Mouse (Mus musculus) cerebellum, postnatal 4 days (tissue): Measurements from ENCODE around the gene Golga2.

Source experiments
- DNase-seq, 2 experiments: peaks; one replicate each; pipeline ENCODE4 v3.0.0; 2022; ENCODE audit warnings: low spot score in 2 of 2, mixed read lengths in 1 of 2

Golga2 gene

DNA sequence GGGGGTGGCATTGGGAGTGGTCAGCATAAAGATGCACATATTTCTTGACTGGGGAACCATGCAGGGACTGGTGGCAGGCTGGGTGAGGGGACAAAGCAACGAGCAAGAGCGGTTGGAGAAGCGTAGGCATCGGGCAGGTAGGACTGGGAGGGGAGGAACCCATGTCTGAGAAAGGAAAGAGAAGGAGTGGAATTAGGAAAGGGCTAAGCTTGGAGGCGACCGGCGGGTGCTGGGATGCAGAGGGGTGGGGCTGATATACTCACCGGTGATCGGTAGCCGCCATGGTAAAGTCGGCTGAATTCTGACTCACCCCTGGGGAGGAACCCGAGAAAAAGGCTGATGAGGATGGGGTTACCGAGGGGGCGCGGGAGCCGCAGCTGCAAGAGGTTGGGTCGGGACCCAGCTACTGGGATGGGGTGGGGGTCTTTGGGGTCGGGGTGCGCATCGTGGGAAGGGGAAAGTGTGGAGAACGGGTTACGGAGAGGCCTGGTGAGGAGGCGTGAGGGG, at the start of gene Golga2:
TSS of gene Golga2 (plus strand) at position 51 of the 507 bp plus-strand sequence.
- DNase-seq: no peak

DNA sequence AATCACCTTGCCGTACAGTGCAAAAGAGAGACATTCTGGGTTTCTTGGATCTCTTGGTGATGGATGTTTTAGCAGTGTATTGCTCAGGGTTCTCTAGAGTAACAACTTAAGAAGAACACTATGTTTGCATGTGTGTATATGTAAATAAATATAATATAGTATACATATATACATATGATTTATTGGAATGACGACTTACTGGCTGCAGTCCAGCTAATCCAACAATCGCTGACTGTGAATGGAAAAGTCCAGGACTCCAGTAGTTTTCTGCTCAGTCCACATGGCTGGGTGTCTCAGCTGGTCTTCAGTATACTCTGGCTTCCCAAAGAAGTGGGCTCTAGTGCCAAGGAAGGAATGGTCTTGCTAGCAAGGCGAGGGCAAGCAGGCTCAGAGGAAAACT, 49.6 kb upstream of the Golga2 start:
- DNase-seq: no peak

DNA sequence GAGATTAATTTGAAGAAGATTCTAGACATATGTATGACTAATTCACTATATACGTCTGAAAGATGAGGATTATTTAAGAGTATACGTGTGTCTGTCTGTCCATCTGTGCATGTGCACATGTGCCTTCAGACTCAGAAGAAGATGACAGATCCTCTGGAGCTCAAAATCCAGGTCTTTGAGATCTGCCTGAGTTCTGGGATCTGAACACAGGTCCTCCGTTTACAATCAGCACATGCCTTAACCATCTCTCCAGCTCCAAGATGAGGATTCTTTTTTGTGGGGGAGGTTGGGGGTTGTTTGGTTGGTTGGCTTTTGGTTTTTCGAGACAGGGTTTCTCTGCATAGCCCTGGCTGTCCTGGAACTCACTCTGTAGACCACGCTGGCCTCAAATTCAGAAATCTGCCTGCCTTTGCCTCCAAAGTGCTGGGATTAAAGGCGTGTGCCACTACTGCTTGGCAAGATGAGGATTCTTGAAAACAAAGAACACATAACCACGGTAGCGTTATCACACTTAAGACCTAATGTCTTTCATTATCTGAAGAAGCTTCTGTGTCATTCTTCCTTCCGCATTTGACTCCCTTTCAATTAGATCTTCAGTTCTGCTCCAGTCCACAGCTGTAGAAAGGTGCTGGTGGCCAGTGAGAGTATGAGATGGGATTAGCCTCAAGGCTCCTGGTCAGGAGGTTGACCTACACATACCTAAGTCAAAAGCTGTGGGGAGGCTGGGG, 48.3 kb upstream of the Golga2 start:
- DNase-seq: no peak

DNA sequence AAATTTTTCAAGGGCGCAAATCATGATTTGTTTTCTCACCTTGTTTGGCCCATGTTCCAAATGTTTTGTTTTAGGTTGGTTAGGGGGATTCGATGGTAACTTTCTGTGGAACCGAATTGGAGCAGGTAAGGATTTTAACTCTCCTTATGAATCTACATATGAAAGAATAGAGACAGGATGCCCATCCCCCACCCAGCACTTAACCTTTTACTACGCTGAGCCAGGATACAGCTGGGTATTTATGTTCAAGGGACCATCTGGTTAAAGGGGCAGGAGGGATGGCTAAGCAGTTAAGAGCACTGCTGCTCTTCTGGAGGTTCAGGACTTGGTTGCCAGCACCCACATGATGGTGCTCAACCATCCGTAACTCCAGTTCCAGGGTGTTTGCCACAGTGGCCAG, 46.6 kb upstream of the Golga2 start:
- DNase-seq: no peak

DNA sequence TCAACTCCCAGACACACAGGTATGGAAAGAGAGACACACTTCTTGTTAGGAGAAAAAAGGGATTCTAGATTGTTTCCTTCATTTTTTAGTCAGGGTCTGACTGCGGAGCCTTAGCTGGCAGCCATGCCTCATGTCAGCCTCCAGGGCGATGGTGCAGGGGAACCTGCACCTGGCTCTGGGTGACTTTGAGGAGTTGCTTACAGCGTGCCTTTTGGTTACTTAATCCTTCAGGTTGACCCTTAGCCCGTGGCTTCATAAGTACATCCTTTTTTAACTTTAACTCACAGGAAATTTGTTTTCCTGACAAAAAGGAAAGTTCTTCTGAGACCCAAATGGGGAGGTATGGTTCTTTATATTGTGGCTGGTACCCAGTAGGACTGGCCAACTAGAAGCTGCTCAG, 44.2 kb upstream of the Golga2 start:
- DNase-seq: no peak

DNA sequence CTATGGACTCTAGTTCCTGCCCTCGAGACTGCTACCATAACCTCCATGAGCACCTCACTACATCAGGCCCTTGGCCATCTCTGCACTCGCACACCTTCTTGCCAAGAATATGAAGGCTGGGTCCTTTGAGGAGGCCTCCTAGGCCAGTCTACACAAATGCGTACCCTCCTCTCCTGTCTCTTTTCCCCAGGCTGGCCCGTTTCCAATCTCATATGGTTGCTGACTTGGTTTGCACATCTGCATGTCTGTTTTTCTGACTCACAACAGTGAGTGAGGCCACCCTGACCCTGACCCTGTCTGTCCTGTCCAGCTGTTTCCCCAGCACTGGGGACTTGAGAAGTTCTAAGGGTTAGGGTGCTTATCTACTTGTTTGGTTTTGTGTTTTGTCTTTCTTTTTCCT, 40.4 kb upstream of the Golga2 start:
- no peak for DNase-seq

DNA sequence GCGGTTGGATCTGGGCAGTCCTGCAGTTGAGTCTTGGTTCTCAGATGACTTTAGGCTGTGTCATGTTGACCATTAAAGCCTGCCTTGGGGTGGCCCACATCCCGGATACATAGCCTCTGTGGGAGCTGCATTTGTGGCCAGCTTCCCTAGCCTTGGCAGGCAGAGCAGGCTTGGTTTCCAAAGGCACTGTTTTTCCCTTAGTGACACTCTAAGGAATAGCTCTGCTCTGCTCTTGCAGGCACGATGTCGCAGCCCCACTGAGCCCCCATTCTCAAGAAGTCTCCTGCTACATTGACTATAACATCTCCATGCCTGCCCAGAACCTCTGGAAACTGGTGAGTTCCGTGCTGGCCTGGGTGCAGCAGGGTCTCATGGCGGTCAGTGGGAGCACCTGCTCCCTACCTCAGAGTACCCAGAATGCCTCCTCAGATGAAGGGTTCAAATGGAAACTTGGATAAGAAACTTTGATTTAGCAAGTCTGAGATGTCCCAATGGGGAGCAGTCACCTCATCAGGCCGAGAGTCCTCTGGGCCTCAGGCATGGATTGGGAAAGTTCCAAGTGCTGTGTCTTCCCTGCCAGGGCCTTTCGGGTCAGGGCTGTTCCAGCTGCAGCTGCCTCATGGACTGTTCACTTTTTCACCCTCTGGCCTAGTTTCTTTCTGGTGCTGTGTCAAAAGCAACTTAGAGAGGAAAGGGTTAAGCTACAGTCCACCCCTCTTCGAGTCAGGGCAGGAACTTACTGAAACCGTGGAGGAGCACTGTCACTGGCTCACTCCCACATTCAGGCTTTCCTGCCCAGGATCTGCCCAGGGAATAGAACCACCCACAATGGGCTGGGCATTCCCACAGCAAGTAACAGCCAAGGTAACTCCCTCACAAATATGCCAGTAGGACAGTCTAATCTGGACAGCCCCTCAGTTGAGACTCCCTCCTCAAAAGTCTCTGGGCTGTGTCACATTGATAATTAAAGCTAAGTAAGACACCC, 38.5 kb upstream of the Golga2 start:
- no peak for DNase-seq

DNA sequence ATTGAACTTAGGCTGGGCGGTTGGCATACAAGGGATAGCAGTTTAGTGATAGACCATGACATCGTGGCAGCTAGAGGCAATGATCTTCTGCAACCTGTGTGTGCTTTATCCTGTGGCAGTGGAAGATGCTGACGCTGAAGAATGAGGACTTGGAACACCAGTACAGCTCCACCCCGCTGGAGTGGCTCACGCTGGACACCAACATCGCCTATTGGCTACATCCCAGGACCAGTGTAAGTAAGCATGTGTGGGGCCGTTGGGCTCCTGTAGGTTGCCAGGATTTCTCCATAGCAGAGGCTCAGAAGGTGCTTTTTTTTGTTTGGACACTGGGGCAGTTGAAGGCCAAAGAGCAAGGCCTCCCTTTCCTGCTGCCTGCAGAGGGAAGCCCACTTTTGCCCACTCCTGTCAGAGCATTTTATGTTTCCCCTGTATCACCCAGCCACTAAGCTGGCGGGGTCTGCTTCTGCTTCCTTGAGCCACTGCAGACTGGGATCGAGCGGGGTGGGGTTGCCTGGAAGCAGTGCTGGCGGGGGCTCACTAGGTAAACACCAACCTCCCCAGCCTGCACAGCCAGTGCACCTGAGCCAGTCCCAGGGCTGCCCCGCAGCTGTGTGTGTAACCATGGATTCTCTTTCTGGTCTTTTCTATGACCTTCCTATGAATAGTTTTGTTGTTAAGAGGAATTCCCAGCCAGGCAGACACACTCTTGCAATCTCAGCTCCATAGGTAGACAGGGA, 35.2 kb upstream of the Golga2 start:
- DNase-seq: no peak

DNA sequence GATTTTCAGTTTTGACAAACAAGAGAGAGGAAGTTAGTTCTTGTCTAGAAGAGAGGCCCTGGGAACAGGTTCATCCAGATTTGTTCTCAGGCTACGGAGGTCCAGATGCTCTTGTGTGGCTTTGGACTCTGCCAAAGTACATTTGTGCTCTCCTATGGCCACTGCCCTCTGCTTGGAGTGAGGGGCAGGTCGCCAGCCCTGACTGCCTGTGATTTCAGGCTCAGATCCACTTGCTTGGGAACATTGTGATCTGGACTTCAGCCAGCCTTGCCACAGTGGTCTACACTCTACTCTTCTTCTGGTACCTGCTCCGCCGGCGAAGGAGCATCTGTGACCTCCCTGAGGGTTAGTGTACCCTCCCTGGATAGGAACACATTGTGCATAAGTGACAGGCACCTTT, 34.5 kb upstream of the Golga2 start:
- no peak for DNase-seq

DNA sequence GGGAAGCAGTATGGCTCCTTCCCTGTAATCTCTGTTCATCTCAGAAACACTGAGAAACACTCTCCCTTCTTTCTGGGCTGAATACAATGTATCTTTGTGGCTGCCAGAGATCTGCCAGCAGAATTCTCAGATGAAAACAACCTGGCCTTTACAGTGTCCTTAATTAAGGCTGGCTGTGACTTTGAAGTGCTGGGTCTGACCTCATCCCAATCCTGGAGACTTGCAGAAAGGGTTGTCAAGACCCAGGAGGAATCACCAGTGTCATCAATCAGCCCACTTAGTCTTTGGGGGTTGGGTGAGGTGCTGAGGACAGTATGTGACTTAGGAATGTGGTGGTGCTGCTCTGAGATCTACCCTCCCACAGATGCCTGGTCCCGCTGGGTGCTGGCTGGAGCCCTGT, 33.8 kb upstream of the Golga2 start:
- no peak for DNase-seq

DNA sequence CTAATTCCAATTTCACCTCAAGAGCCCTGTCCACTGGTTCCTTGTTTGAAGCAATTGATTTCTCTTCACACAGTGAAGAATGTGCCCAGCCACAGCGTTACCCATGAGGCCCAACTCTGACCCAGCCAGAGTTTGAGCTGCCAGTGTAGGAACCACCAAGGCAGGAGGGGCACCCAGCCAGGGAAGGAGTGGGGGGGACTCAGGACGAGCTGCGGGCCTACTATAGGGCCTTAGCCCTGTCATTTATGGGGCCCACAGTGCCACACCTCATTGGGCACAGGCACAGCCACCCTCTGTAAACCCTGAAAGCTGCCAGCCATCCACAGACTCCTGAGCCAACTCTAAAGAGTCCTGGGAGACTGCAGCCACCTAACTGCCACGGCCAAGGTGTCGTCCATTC, 32.6 kb upstream of the Golga2 start:
- DNase-seq: no peak

DNA sequence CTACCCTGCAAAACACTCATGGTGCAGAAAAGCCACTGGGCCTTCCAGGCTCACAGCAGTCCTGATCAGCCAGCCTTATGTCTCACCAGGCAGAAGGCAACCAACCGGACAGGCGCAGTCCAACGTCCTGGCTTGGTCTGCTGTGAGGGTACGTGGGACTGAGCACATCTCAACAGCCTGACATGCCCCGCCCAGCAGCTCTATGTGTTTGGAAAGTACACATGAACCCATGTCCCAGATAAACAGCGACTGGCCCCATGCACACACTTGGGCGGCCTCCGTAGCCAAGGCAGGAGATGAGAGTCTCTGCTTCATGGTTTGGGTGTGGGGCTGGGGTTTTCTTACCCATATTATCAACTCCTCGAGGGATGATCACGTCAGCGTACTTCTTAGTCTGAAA, 30.9 kb upstream of the Golga2 start:
- no peak for DNase-seq

DNA sequence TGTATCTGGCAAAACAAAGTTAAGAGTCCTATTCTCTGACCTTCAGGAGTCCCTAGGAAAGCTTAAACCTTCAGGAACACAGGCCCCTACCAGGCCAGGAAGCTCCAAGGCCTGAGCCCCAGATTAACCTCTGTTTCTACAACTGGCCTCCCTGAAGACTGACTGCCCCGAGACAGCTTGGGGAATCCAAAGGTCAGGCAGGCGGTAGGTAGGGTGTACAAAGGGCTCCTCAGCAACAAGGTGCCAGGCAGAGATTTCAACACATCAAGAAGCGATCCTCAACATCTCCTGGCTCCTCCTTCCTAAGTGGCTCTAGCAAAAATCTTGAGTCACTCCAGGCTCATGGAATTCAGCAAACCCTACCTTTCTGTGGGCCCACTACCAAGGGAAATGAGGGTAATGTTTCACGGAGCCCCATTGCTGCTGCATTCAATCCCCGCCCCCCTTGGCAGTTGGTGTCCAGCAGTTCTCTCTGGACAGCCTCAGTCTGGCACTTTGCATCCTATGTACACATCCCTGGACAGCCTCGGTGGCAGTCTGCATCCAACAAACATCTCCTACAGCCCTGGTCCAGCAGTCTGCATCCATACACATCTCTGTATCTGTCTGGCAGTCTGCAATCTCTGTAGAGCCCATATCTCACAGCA, 28.2 kb upstream of the Golga2 start:
- no peak for DNase-seq

DNA sequence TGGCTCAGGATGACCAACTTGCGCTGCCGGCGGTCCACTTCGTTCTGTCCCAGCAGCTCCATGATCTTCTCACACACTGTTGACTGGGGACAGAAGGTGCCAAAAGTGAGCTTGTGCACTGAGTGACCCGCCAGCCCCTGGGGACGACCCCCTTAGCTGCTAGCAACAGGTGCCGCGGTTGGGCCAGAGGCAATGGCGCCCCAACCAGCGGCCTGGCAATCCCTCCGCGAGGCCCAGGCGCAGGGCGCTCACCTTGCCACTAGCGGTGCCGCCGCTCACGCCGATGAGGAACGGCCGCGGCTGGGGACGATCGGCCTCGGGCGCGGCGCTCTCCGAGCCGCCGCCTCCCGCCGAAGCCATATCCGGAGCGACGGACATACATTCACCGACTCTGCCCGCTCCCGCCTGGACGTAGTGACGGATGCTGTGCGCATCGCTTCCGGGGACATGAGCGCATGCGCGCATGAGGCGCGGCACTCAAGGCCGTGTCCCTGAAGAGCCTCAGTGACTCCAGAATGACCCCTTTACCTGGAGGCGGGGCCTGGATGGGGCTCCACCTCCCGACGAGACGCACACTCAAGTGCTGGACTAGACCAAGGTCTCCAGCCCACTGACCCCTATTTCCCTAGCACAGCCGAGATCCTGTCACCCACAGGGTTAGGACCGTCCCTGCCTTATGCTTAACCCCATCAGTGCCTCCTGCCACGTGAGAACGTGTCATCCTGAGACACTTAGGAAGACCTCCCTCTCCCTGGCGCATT, 27.3 kb upstream of the Golga2 start, which contains the start of gene Uck1:
TSS of gene Uck1 (minus strand) at position 503 of the 761 bp plus-strand sequence.
- DNase-seq: peak; percentile 53 to 77

DNA sequence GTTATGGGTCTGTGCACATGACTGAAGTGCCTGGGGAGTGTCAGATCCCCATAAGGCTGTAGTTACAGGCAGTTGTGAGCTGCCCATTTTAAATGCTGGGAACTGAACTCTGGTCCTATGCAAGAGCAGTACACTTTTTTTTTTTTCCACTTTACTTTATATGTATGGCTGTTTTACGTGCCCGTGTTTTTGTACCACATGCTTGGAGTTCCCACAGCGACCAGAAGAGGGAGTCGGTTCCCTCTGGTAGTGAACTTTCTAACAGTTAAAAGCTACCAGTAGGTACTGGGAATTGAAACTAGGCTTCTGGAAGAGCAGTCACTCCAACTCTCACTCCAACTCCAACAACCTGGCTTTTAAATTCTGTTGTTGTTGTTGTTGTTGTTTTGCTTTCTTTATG, 26.5 kb upstream of the Golga2 start:
- DNase-seq: peak in 1 of 2 experiments; percentile 36

DNA sequence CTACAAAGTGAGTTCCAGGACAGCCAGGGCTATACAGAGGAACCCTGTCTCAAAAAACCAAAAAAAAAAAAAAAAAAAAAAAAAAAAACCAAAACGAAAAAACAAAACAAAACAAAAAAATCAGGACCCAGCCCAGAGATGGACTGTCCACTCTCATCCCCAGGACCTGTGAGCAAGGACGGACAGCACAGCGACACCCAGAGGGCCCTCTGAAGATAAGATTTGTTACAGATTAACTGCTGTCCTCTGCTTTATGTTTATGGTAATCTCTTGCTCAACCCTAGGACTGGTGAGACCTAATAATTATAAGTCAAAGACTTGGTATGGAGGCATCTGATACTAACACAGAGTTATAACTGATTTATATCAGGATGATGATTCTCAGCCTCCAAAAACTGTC, 11.4 kb upstream of the Golga2 start:
- DNase-seq: no peak

DNA sequence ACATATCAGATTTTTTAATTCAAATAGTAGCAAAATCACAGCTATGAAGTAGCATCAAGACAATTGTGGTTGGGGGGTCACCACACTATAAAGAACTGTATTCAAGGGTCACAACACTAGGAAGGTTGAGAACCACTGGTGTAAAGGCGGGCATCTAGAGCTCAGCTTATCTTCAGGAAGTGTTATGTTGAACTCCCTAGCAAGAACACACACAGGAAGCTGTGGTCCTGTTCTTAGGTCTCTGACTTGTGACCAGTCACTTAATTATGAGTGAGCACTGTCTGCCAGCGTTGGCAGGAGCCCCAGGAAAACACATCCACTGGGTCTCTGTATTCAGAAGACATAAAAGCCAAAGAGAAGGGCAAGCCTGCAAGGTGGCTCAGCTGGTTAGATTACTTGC, 4.9 kb upstream of the Golga2 start:
- DNase-seq: no peak

DNA sequence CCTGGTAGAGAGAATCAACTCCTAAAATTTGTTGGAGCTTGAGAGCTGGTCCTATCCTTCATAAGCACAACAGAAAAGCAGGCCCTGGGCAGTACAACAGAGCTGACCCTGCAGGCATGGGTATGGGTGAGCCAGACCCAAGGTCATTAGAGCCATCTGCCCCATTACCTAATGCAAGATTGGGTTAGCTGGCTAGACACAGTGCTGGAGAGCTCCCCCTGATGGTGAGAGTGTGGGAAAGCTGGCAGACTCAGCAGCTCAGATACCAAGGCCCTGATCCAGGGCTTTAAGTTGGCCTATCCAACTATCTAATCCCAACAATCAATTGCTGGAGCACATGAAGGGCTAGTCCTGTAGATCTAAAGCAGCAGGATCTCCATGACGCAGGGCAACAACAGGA, 4.5 kb upstream of the Golga2 start:
- DNase-seq: peak in 1 of 2 experiments; percentile 34

DNA sequence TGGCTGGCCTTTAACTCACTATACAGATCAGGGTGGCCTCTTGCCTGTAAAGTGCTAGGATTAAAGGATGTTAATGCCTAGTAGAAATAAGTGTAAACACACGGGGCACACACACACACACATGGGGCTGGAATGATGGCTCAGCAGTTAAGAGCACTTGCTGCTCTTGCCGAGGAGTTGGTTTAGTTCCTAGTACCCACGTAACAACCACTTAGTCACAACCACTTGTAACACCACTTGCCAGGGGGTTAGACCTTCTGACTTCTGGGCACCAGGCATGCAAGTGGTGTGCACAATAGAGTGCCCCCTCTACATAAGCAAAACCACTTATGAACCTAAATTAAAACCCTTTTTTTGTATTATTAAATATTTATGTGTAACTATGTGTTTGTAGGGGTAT, 3.2 kb upstream of the Golga2 start:
- no peak for DNase-seq

DNA sequence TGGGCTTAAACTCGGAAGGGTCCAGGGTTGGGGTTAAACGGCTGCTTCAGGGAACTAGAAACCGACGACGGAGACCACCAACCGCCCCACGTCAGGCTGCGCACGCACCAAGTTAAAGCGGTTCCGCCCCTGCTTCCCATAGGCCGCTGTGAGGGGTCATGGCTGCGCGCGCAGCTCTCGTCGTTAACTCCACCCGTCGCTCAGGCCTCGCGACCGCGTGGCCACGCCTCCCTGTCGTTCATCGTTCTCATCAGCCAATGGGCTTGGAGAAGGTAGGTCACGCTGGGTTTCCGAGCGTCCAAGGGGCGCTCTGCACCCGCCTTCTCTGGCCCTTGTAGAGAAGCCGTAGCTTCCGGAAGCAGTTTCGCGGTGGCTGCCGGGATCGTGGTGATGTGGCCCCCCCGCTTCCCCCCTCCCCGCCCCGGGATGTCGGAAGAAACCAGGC, 761 bp downstream of the Golga2 start, which contains the start of gene Swi5:
TSS of gene Swi5 (minus strand) at position 153 of the 445 bp plus-strand sequence.
- DNase-seq: peak; percentile 96 to 99
